Mouse (Mus musculus): ENCODE measurements at regions not wholly inside any gene's neighbourhood (a gene's known extent, or its start where the extent isn't known, plus 50 kb on each side); places are given as distances from the start of the nearest gene placed in this dataset.
"Not testable (repeated sequence)": the region's sequence is repeated elsewhere in the genome, so short reads cannot be mapped to it uniquely, and the experiment has no call there.

- DNase-seq, result peak in 1 of 2 experiments; percentile 5
Observed at GRCm38 (mm10) chr12:22156467-22157037, 739.1 kb upstream of the Ywhaq start.

- not testable (repeated sequence) for DNase-seq
Observed at GRCm38 (mm10) chr12:22155341-22155740, 737.9 kb upstream of the Ywhaq start.

Measured in kidney, postnatal 36 days (tissue).